Mouse (Mus musculus): ENCODE results near the gene Arpc1a. TPM values are rescaled to one million over a fixed set of nuclear protein-coding genes. Genes with fewer than 3 reads are reported as not detected.
"Not testable (repeated sequence)": the region's sequence is repeated elsewhere in the genome, so short reads cannot be mapped to it uniquely, and the experiment has no call there.

The Arpc1a gene
- polyA plus RNA-seq, 1 experiment from 2014 or later, result 122 TPM

DNA sequence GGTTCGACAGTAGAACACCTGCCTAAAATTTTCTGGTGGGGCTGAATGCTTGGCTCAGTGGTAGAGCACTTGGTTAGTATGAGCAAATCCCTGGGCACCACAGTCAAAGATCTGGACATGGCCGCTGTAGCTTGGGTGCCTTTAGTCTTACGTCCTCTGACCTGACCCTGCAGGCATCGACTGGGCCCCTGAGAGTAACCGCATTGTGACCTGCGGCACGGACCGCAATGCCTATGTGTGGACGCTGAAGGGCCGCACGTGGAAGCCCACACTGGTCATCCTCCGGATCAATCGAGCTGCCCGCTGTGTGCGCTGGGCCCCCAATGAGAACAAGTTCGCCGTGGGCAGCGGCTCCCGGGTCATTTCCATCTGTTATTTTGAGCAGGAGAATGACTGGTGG is 39.8 kb downstream of the Arpc1a start:
- H3K4me3 ChIP-seq (ENCODE audit: low read depth, low read length), result no peak overlapping the region
- TF ChIP-seq CTCF (IDR thresholded peaks at IDR 0.05; ENCODE audit: low read depth), result no peak
- peaks cover 80% of the 10 kb centered on the region for H3K36me3 ChIP-seq (ENCODE audit: control insufficient read depth, insufficient read depth)
- no peak for ATAC-seq
- 94% methylated on average over 19 of the region's 19 CpGs for WGBS
- no peak overlapping the region for H3K27ac ChIP-seq (ENCODE audit: low read depth, low read length)
- H3K27me3 ChIP-seq (replicated peaks; ENCODE audit: control insufficient read depth, insufficient read depth, low read length), result no peaks in the 10 kb centered on the region
- no peaks in the 10 kb centered on the region for H3K9me3 ChIP-seq (ENCODE audit: control insufficient read depth)
- H3K4me2 ChIP-seq (replicated peaks; ENCODE audit: low read depth), result no peak overlapping the region
- H3K4me1 ChIP-seq (replicated peaks; ENCODE audit: control insufficient read depth, insufficient read depth, low read length), result no peaks in the 10 kb centered on the region
- H3K9ac ChIP-seq (ENCODE audit: low read depth, low read length), result no peak overlapping the region

DNA sequence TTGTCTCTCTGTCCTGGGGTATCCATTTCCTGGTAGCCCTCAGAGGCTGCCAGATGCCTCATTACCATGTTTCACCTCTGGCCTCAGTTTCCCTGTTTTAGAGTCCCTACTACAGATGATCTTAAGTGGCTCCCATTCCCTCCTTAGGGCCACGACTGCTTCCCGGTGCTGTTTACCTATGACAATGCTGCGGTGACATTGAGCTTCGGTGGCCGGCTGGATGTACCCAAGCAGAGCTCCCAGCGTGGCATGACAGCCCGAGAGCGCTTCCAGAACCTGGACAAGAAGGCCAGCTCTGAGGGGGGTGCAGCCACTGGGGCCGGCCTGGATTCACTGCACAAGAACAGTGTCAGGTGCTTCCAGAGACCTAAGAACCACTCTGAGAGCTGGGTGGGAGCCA is 43.0 kb downstream of the Arpc1a start:
- Histone ChIP-seq H3K4me1 (replicated peaks; ENCODE audit: control insufficient read depth, insufficient read depth, low read length) (no peaks in the 10 kb centered on the region), H3K9me3 (ENCODE audit: control insufficient read depth) (no peaks in the 10 kb centered on the region), H3K36me3 (ENCODE audit: control insufficient read depth, insufficient read depth) (peaks cover 95% of the 10 kb centered on the region), H3K4me2 (replicated peaks; ENCODE audit: low read depth) (no peak overlapping the region), H3K4me3 (ENCODE audit: low read depth, low read length) (no peak overlapping the region), H3K9ac (ENCODE audit: low read depth, low read length) (no peak overlapping the region), H3K27ac (ENCODE audit: low read depth, low read length) (no peak overlapping the region), H3K27me3 (replicated peaks; ENCODE audit: control insufficient read depth, insufficient read depth, low read length) (no peaks in the 10 kb centered on the region)
- 90% methylated on average over 9 of the region's 9 CpGs for WGBS
- TF ChIP-seq CTCF (IDR thresholded peaks at IDR 0.05; ENCODE audit: low read depth), result no peak
- ATAC-seq, result no peak

DNA sequence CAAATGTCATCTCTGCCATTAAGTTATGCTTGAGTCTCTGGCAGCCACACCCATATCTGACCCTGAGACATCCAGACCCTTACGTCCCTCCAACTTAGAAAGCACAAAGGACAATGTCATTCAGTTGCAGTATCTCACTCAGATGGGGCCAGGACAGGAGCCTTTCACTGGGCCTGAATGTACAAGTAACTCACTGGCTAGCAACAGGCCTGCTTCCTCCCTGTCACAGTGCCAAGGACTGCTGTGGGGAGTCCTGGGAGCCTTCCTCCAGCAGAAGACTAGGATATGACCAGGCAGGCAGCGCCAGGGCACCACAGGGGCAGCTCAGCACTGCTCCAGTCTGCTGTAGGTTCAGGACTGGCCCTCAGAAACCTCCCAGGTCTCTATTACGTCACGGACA is 45.5 kb downstream of the Arpc1a start:
- no peaks in the 10 kb centered on the region for H3K4me1 ChIP-seq (replicated peaks; ENCODE audit: control insufficient read depth, insufficient read depth, low read length)
- H3K4me2 ChIP-seq (replicated peaks; ENCODE audit: low read depth), result no peak overlapping the region
- no peak for ATAC-seq
- 85% methylated on average over 4 of the region's 4 CpGs for WGBS
- peaks cover 95% of the 10 kb centered on the region for H3K36me3 ChIP-seq (ENCODE audit: control insufficient read depth, insufficient read depth)
- TF ChIP-seq CTCF (IDR thresholded peaks at IDR 0.05; ENCODE audit: low read depth), result no peak
- H3K9me3 ChIP-seq (ENCODE audit: control insufficient read depth), result no peaks in the 10 kb centered on the region
- no peak overlapping the region for H3K27ac ChIP-seq (ENCODE audit: low read depth, low read length)
- no peak overlapping the region for H3K4me3 ChIP-seq (ENCODE audit: low read depth, low read length)
- no peak overlapping the region for H3K9ac ChIP-seq (ENCODE audit: low read depth, low read length)
- no peaks in the 10 kb centered on the region for H3K27me3 ChIP-seq (replicated peaks; ENCODE audit: control insufficient read depth, insufficient read depth, low read length)

DNA sequence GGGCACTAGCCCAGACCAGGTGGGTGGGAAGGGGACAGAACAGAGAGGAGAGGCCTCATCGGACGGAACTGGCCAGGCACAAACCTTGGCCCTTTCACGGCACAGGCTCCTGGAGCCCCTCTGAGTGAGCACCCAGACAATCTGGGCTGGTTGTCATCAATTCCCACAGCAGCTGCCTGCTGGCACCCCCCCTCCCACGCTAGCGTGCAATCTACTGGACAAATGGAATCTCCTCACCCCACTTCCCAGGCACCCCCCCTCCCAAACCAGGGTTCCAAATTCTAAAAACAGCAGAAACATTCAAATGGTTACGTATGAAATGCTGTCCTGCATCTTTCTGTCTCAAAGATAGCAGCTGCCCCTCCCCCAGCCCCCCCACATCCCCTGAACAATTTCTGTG is 46.1 kb downstream of the Arpc1a start:
- not testable (repeated sequence) for H3K9me3 ChIP-seq (ENCODE audit: control insufficient read depth); H3K4me1 ChIP-seq (replicated peaks; ENCODE audit: control insufficient read depth, insufficient read depth, low read length); H3K4me3 ChIP-seq (ENCODE audit: low read depth, low read length); H3K9ac ChIP-seq (ENCODE audit: low read depth, low read length); H3K4me2 ChIP-seq (replicated peaks; ENCODE audit: low read depth); ATAC-seq; H3K27me3 ChIP-seq (replicated peaks; ENCODE audit: control insufficient read depth, insufficient read depth, low read length); H3K27ac ChIP-seq (ENCODE audit: low read depth, low read length)
- WGBS, result 90% methylated on average over 6 of the region's 6 CpGs
- peaks cover 95% of the 10 kb centered on the region for H3K36me3 ChIP-seq (ENCODE audit: control insufficient read depth, insufficient read depth)

DNA sequence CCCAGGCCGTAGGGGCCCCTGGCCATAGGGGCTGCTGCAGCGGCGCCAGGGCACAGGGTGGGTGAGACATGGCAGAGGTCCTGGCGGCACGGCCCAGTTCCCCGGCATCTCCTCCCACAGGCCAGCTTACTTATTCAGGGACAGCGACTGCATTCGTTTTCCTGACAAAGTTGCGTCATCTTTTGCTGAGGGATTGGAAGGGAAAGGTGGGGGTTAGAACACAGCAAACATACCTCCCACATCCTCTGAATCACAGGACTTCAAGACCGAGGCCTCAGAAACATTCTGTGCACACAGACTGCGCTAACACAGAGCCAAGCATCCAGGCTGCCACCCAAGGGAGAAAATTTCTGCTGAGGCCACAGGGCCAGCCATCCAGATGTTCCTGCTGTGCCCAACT is 46.6 kb downstream of the Arpc1a start:
- H3K9ac ChIP-seq (ENCODE audit: low read depth, low read length), result no peak overlapping the region
- ATAC-seq, result no peak
- no peak overlapping the region for H3K4me2 ChIP-seq (replicated peaks; ENCODE audit: low read depth)
- no peak for TF ChIP-seq CTCF (IDR thresholded peaks at IDR 0.05; ENCODE audit: low read depth)
- no peaks in the 10 kb centered on the region for H3K4me1 ChIP-seq (replicated peaks; ENCODE audit: control insufficient read depth, insufficient read depth, low read length)
- WGBS, result 83% methylated on average over 11 of the region's 11 CpGs
- H3K27ac ChIP-seq (ENCODE audit: low read depth, low read length), result peak overlapping the region; percentile 50
- no peaks in the 10 kb centered on the region for H3K9me3 ChIP-seq (ENCODE audit: control insufficient read depth)
- no peaks in the 10 kb centered on the region for H3K27me3 ChIP-seq (replicated peaks; ENCODE audit: control insufficient read depth, insufficient read depth, low read length)
- no peak overlapping the region for H3K4me3 ChIP-seq (ENCODE audit: low read depth, low read length)
- H3K36me3 ChIP-seq (ENCODE audit: control insufficient read depth, insufficient read depth), result peaks cover 95% of the 10 kb centered on the region

DNA sequence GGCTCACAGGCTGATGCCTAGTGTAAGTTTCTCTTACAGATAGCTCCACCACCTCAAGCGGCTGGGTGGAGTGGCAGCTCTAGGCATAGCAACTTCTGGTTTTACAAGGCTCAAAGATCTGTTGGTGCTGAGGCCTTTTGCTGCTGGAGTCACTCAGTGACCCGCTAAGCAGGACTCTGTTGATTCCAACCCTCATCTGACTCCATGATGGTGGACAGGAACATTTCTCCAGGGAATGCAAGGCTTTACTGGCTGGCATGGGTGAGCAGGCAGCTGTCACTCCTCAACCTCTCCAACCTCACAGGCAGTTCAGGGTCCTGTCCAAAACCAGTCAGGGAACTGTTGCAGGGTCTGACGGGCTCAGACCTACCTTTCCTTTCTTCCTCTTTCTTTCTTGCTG is 47.4 kb downstream of the Arpc1a start:
- Histone ChIP-seq H3K27me3 (replicated peaks; ENCODE audit: control insufficient read depth, insufficient read depth, low read length) (no peaks in the 10 kb centered on the region), H3K9ac (ENCODE audit: low read depth, low read length) (no peak overlapping the region), H3K27ac (ENCODE audit: low read depth, low read length) (no peak overlapping the region), H3K9me3 (ENCODE audit: control insufficient read depth) (no peaks in the 10 kb centered on the region), H3K4me3 (ENCODE audit: low read depth, low read length) (no peak overlapping the region), H3K4me2 (replicated peaks; ENCODE audit: low read depth) (no peak overlapping the region), H3K4me1 (replicated peaks; ENCODE audit: control insufficient read depth, insufficient read depth, low read length) (no peaks in the 10 kb centered on the region), H3K36me3 (ENCODE audit: control insufficient read depth, insufficient read depth) (peaks cover 89% of the 10 kb centered on the region)
- TF ChIP-seq CTCF (IDR thresholded peaks at IDR 0.05; ENCODE audit: low read depth), result no peak
- 83% methylated on average over 3 of the region's 3 CpGs for WGBS
- ATAC-seq, result no peak

DNA sequence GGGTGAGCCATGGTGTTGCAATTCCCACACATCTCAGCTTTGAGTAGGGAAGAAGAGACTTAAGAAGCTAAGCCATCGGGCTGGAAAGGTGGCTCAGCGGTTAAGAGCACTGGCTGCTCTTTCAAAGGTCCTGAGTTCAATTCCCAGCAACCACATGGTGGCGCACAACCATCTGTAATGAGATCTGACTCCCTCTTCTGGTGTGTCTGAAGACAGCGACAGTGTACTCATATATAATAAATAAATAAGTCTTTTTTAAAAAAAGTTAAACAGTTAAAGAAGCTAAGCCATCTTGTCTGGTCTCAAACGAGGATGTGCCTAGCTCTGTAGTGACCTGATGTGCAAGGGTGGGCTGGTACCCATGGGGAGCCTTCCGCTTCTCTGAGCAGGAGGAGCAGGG is 49.6 kb downstream of the Arpc1a start:
- TF ChIP-seq CTCF (IDR thresholded peaks at IDR 0.05; ENCODE audit: low read depth), result peak; percentile 36
- not testable (repeated sequence) for H3K9me3 ChIP-seq (ENCODE audit: control insufficient read depth); H3K4me3 ChIP-seq (ENCODE audit: low read depth, low read length); ATAC-seq; H3K4me2 ChIP-seq (replicated peaks; ENCODE audit: low read depth); H3K27me3 ChIP-seq (replicated peaks; ENCODE audit: control insufficient read depth, insufficient read depth, low read length); H3K9ac ChIP-seq (ENCODE audit: low read depth, low read length); H3K4me1 ChIP-seq (replicated peaks; ENCODE audit: control insufficient read depth, insufficient read depth, low read length)
- WGBS, result 88% methylated on average over 6 of the region's 6 CpGs
- peaks cover 75% of the 10 kb centered on the region for H3K36me3 ChIP-seq (ENCODE audit: control insufficient read depth, insufficient read depth)
- 0 out of 2 replicates have a peak overlapping the region, but pooled peaks have one; percentile 2 for H3K27ac ChIP-seq (ENCODE audit: low read depth, low read length)
